Mouse (Mus musculus) C2C12 (cell line): ENCODE data around the gene Ppif. TPM values are rescaled to one million over a fixed set of nuclear protein-coding genes. Genes with fewer than 3 reads are reported as not detected.

ENCODE experiments used
- H3K27me3 ChIP-seq: one replicate; pipeline ENCODE4 v1.6.1; 2011; ENCODE audit not compliant: control insufficient read depth, insufficient read depth, insufficient read length
- H3K36me3 ChIP-seq: one replicate; pipeline ENCODE4 v1.6.1; 2011; ENCODE audit not compliant: control insufficient read depth, insufficient read depth
- H3K4me3 ChIP-seq: one replicate; pipeline ENCODE4 v1.5.1; 2011; ENCODE audit warnings: mild to moderate bottlenecking, control low read depth; ENCODE audit not compliant: poor library complexity, insufficient read depth, severe bottlenecking
- H3K79me2 ChIP-seq: one replicate; pipeline ENCODE4 v1.6.1; 2011; ENCODE audit not compliant: control insufficient read depth, insufficient read depth
- H3K79me3 ChIP-seq: one replicate; pipeline ENCODE4 v1.6.1; 2011; ENCODE audit warnings: low read depth, control low read depth
- H3ac ChIP-seq: one replicate; pipeline ENCODE3; 2011; ENCODE audit warnings: low read depth; ENCODE audit not compliant: control insufficient read depth, insufficient read length
- CEBPB ChIP-seq: IDR thresholded peaks from one replicate; pipeline ENCODE4 v1.6.1; 2011; ENCODE audit warnings: low read depth, mild to moderate bottlenecking, control low read depth, moderate library complexity
- CTCF ChIP-seq: IDR thresholded peaks from one replicate; pipeline ENCODE4 v1.5.1; 2011; ENCODE audit not compliant: control insufficient read depth, insufficient read depth, insufficient read length
- FOSL1 ChIP-seq: IDR thresholded peaks from one replicate; pipeline ENCODE4 v1.8.0; 2011; ENCODE audit warnings: mild to moderate bottlenecking, low read length; ENCODE audit not compliant: poor library complexity, insufficient read depth, severe bottlenecking
- MAX ChIP-seq: IDR thresholded peaks from one replicate; pipeline ENCODE4 v1.6.1; 2011; ENCODE audit warnings: mild to moderate bottlenecking, control low read depth
- MYOD1 ChIP-seq: IDR thresholded peaks from one replicate; pipeline ENCODE4 v1.6.1; 2011; ENCODE audit warnings: low read depth; ENCODE audit not compliant: control insufficient read depth, insufficient read length
- MYOG ChIP-seq: IDR thresholded peaks from one replicate; pipeline ENCODE4 v1.6.1; 2011; ENCODE audit not compliant: control insufficient read depth, insufficient read length; ENCODE audit errors: extremely low read depth
- USF1 ChIP-seq: IDR thresholded peaks from one replicate; pipeline ENCODE4 v1.6.1; 2011; ENCODE audit warnings: low read depth, mild to moderate bottlenecking, control low read depth, moderate library complexity
- polyA plus RNA-seq: library from polyadenylated mRNA; unstranded; fragments of >200 nt; fragmentation: generic; extraction: Trizol; gene quantifications from one replicate; pipeline ENCODE4 v1.2.1, GENCODE M21; 2012; ENCODE audit warnings: missing spikeins

Gene Ppif
- polyA plus RNA-seq, 1 experiment, result 21.4 TPM

DNA sequence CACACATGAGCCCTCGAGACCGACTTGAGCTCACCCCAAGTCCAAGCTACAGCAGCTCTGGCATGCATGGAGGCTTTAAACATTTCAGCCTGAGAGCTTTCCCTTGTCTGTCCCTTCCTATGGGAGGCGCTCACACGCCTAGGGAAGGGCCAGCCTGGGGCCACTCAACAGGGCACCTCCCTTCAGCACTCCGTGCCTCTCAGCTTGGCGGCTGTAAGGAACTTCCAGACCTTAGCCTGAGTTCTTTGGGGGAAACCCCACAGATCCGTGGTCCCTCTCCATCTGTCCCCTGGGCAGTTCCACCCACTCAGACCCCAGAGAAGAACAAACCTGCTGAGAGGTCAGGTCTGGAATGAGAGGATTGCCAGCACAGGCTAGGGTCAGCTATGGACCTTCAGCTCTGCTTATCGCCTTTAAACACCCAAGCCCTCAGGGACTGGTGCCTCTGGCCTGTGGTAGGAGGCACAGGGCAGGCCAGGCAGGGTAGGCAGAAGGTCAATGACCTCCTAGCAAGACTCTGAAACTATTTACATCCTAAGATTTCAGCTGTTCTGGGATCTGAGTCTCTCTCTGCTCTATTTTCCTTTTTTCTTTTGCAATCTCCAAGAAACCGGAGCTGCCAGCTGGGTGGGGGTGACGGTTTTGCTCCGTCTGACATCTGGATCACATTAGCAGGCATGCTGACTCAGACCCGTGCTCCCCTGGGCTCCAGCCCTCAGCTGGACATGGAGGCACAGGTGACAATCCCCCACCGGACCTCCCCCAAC is 55.4 kb downstream of the Ppif start:
- Histone ChIP-seq H3K79me3 (peaks cover 21% of the 10 kb centered on the region), H3K79me2 (peaks cover 51% of the 10 kb centered on the region), H3K27me3 (no peaks in the 10 kb centered on the region), H3K4me3 (no peak overlapping the region), H3ac (peak overlapping the region; percentile 5), H3K36me3 (peaks cover 72% of the 10 kb centered on the region)
- peak; percentile 94 for TF ChIP-seq MYOD1
- TF ChIP-seq MYOG, result no peak
- TF ChIP-seq CTCF, result peak; percentile 15
- peak; percentile 39 for TF ChIP-seq FOSL1
- no peak for TF ChIP-seq MAX
- peak; percentile 90 for TF ChIP-seq CEBPB
- no peak for TF ChIP-seq USF1

Other genes starting within 250 kb of the Ppif start
- gene Zmiz1, start 235.0 kb upstream of the Ppif start, polyA plus RNA-seq, result 27.3 TPM
- 36.4 TPM for gene Zcchc24, start 74.9 kb downstream of the Ppif start, polyA plus RNA-seq
- gene Anxa11, start 148.0 kb downstream of the Ppif start, polyA plus RNA-seq, result 33.3 TPM
- gene Plac9a, start 208.9 kb downstream of the Ppif start, polyA plus RNA-seq, result 0.30 TPM
- 0.56 TPM for gene Tmem254a, start 233.5 kb downstream of the Ppif start, polyA plus RNA-seq
- not detected for gene Cphx1, start 244.2 kb downstream of the Ppif start, polyA plus RNA-seq